Mouse (Mus musculus) brain, embryonic 18.5 days (tissue): ENCODE data around the gene H2afv.

Source experiments
- DNase-seq: peaks from one replicate; pipeline ENCODE4 v3.0.0-alpha.2; 2012; ENCODE audit warnings: low read depth, low spot score

Gene H2afv

GRCm38 (mm10) chr11:6444077-6444853 is at the start of gene H2afv:
TSS of gene H2afv (minus strand) at chr11:6444443.
- DNase-seq = peak; percentile 99

GRCm38 (mm10) chr11:6489691-6490503 is 45.7 kb upstream of the H2afv start:
- no peak for DNase-seq

GRCm38 (mm10) chr11:6489257-6489656 is 45.0 kb upstream of the H2afv start:
- no peak for DNase-seq

- DNase-seq = no peak
Observed at GRCm38 (mm10) chr11:6488041-6488684, 43.9 kb upstream of the H2afv start.

- DNase-seq = no peak
Observed at GRCm38 (mm10) chr11:6487496-6487895, 43.3 kb upstream of the H2afv start.

- no peak for DNase-seq
Observed at GRCm38 (mm10) chr11:6486916-6487315, 42.7 kb upstream of the H2afv start.

GRCm38 (mm10) chr11:6484244-6484959 is 40.2 kb upstream of the H2afv start:
- no peak for DNase-seq

- no peak for DNase-seq
Observed at GRCm38 (mm10) chr11:6483103-6483502, 38.9 kb upstream of the H2afv start.

- no peak for DNase-seq
Observed at GRCm38 (mm10) chr11:6481669-6482185, 37.5 kb upstream of the H2afv start.

- DNase-seq = no peak
Observed at GRCm38 (mm10) chr11:6480681-6481405, 36.6 kb upstream of the H2afv start.

GRCm38 (mm10) chr11:6480191-6480590 is 35.9 kb upstream of the H2afv start:
- no peak for DNase-seq

- no peak for DNase-seq
Observed at GRCm38 (mm10) chr11:6479231-6479630, 35.0 kb upstream of the H2afv start.

GRCm38 (mm10) chr11:6477350-6477749 is 33.1 kb upstream of the H2afv start:
- no peak for DNase-seq

GRCm38 (mm10) chr11:6476876-6477275 is 32.6 kb upstream of the H2afv start:
- DNase-seq = no peak

- peak; percentile 77 for DNase-seq
Observed at GRCm38 (mm10) chr11:6475867-6476484, 31.7 kb upstream of the H2afv start, which contains the start of gene Purb. TSS of gene Purb (minus strand) at chr11:6475917.

- no peak for DNase-seq
Observed at GRCm38 (mm10) chr11:6474874-6475731, 30.9 kb upstream of the H2afv start.

GRCm38 (mm10) chr11:6474381-6474780 is 30.1 kb upstream of the H2afv start:
- DNase-seq = no peak

- no peak for DNase-seq
Observed at GRCm38 (mm10) chr11:6472076-6472475, 27.8 kb upstream of the H2afv start.

GRCm38 (mm10) chr11:6471493-6471892 is 27.2 kb upstream of the H2afv start:
- no peak for DNase-seq
